Mouse (Mus musculus) 3134 (cell line): ENCODE measurements at regions not wholly inside any gene's neighbourhood (a gene's known extent, or its start where the extent isn't known, plus 50 kb on each side); places are given as distances from the start of the nearest gene placed in this dataset.

Experiments
- DNase-seq: peaks from one replicate; pipeline ENCODE4 v3.0.0-alpha.2; 2011; ENCODE audit warnings: low spot score; ENCODE audit not compliant: insufficient read length; ENCODE audit errors: extremely low read depth

DNA sequence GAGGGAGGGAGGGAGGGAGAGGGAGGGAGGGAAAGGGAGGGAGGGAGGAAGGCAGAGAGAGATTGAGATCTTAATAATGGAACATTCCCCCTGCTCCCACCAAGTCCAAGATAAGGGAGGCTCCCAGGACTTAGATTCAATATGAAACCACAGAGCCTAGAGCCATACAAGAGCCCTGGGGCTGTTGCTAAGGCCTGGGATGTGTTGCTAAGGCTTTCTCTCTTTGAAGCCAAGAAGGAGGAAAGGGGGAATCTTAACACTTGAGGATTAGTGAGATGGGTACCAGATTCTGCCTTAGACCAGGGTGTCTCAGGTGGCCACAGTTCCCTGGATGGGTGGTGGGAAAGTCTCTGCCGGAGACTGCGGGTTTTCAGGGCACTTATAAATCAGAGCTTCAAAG, 64.8 kb upstream of the L3mbtl4 start:
- no peak for DNase-seq

DNA sequence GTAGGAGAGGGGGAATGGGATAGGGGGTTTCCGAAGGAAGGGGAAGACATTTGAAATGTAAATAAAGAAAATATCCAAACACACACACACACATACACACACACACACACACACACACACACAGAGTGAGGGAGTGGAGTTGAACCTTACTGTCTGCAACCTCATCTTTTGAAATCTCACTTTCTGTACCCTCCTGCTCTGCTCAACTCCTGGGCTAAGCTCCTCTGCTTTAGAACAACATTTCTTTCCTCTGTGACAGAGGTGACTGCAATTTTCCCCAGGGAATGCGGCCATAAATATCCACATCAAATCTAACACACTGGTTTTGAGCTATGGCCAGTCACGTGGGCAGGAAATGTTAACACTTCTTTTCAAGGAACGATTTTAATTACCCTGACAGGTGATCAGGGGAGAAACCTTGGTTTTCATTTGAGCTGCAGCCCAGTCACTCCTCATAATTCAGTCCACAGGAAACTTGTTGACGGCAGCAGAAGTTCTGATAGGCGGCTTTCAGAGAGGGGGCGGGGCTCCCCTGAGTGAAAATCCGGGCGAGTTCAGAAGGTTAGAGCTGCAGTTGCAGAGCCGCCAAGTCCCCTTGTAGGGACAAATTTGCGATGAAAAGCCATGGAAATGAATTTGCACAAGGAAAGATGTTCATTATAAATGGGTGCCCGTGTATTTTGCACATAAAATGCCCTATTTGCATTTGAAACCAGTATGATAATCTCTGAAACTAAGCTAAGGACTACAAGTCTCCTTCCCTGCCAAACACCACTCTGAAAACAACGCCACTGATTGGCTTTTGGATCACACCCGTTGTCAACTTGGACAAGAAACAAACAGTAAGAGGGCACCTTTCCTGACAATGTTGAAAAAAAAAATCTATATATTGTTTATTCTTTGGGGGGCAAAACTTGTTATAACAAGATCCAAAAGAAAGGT, 63.0 kb upstream of the L3mbtl4 start:
- peak; percentile 17 for DNase-seq

DNA sequence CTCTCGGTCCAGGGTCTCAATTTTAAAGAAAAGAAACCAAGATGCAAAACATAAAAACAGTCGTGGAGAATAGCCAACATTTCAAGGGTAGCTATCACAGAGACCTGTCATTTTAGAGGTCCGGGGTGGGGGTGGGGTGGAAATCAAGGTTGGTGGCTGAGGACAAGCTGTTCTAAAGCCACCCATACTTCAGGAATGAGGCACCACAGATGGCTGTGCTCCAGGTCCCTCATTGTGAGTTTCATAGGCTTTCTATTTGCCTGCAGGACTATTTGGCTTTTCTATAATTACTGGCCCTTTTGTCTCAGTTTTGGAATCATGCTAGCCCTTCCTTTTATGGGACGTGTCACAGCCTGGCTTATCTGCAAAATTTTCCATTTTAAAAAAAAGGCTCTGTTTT, 55.4 kb upstream of the L3mbtl4 start:
- DNase-seq, result no peak

DNA sequence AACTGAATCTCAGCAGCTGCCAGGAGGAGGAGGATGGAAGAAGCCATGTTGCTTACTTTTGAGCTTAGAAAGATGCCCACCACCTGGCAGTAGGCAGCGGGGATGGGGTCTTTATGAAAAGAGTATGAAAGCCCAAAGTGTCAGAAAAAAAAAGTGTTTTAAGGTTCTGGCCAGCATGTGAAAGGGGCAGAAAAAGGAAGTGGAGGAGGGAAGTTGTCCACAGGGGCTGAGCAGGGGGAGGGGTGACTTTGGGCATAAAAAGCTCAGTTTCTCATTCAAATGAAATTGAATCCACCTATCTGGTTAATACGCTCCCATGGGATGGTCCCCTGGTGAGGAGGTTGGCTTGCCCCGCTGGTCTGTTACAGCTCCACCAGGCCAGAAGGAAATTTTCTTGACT, 50.4 kb upstream of the L3mbtl4 start:
- no peak for DNase-seq
